Mouse (Mus musculus): ENCODE data around the gene Map1s.
A peak's percentile ranks its signal among the peaks of the same experiment; 100 is the strongest.

The Map1s gene

GRCm38 (mm10) chr8:70905831-70906736 lies at the start of gene Map1s:
TSS of gene Map1s (plus strand) at chr8:70905932.
- peak; percentile 63 to 79 for DNase-seq (ENCODE audit: low spot score in 2 of 2)

DNA sequence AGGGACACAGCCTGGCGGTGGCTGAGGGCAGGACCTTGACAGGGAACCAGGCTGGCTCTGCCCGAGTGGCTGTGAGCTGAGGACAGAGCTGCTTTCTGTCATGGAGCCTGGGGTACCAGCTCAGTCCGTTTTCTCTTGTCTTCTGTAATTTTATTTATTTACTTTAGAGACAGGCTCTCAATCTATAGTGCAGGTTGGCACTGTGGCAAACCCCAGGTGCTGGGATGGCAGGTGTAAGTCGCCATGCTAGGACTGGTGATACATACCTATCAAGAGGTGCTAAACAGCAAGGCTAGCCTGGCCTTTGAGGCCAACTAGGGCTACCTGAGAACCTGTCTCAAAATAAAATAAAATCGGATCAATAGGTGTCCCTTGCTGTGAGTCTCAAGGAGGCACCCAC lies 49.7 kb upstream of the Map1s start:
- no peak for DNase-seq (ENCODE audit: low spot score in 2 of 2)

- no peak for DNase-seq (ENCODE audit: low spot score in 2 of 2)
These were observed 49.1 kb upstream of the Map1s start for GRCm38 (mm10) chr8:70856541-70857197.

DNA sequence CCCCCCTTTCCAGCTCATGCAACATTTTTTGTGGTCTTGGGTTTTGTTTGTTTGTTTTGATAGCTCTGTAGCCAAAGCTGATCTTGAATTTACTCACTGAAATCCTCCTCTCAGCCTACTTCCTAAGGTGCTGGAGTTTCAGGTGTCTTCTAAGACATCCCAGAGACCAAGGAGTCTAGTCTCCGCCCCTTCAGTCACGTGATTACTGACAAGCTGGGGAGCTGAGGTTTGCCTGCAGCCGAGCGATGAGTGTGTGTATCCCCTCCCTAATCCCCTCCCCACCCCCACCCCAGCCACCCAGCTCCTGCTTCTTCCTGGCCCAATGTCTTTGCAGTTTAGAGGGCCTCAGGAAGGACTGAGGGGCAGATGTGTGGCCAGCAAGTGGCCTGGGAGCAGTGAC lies 48.2 kb upstream of the Map1s start:
- DNase-seq (ENCODE audit: low spot score in 2 of 2): no peak

DNA sequence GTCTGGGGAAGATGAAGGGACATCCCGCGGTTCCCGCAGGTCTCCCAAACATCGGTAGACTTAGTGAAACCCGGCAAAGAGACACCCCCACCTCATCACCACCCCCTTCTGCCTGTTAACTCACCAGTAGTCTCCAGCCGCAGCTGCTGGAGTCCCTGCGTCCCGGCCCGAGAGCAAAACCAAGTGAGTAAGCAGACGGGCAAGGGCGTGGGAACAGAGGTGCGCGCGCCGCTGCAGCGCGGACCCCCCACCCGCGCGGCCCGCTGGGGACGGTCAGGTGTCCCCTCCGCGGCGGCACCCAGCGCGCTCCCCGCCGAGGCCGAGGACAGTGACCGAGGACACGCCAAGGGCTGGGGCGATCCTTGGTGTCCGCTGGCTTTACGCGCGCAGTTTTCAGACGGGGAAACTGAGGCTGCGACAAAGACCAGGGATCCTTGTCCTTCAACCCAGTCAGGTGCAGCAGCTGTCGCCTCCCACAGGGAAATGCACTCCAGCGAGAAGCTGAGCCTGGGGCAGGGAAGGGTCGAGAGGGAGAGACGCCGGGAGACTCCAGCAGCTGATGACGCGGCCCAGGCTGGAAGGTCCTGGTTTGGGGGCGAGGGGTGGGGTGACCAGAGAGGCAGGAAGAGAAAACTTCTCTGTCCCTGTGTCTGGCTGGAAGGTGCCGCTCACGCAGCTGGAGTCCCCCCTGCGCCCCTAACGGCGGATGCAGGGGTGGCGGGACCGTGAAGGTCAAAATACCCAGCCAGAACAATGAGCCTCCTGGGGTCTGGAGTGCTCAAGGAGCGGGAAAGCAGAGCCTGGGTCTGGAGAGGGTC lies 42.7 kb upstream of the Map1s start, which contains the start of gene Kcnn1:
Gene Kcnn1 (minus strand): TSS at position 435 of the 818 bp plus-strand sequence.
- DNase-seq (ENCODE audit: low spot score in 2 of 2): no peak

DNA sequence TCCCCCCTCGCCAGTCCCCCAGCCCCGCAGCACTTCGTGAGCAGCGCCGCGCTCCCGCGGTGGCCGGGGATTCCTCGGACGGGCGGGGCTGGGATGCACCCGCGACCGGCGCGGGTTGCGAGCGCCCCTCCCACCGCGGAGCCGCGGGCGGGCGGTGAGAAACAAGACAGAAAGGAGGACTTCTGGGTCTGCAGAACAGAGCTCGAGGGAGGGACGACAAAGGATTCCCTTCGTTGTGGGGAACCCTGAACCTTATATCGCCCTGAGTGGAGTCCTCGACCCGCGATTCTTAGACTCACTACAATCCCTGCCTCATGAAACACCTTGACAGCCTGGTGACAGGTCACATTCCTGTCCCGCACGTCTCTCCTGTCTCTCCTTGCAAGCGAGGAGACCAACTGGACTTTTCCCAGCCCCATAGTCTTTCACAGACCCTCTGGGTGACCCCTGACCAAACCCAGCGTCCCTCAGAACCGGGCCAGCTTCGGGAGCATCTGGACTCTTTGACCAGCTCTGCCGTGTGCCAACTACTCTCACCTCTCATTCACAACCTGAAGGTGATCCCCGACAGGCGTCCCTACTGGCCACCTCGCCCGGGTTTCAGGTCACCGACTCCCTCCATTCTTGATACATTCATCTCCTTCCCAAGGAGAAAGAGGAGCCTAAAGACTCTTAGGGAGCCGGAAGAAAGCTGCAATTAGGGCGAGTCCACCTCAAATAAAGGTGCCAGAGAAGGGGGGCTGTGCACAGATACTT lies 41.6 kb upstream of the Map1s start:
- no peak for DNase-seq (ENCODE audit: low spot score in 2 of 2)

GRCm38 (mm10) chr8:70864712-70865221 lies 41.0 kb upstream of the Map1s start:
- no peak for DNase-seq (ENCODE audit: low spot score in 2 of 2)

GRCm38 (mm10) chr8:70865350-70866000 lies 40.3 kb upstream of the Map1s start:
- peak; percentile 100 for DNase-seq (ENCODE audit: low spot score in 2 of 2)

- DNase-seq (ENCODE audit: low spot score in 2 of 2): no peak
These were observed 39.7 kb upstream of the Map1s start for GRCm38 (mm10) chr8:70866001-70866520.

DNA sequence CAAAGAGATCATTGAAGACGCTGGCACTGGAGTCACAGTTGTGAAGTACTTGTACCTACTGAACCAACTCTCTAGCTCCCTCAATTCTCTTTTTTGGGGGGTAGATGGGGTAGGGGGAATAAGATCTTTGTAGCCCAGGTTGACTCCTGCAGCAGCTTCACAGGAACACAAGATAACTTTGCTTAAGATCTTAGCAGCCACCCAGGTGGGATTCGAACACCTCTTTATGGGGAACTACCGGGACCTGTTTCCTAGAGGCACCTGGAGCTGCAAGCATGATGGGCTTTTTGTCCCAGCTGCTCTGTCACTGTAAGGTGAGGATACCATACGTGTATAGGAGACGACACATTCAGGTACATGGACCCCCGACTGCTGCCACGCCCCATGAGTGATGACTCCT lies 39.2 kb upstream of the Map1s start:
- no peak for DNase-seq (ENCODE audit: low spot score in 2 of 2)

- DNase-seq (ENCODE audit: low spot score in 2 of 2): peak; percentile 57 to 62
These were observed 37.1 kb upstream of the Map1s start for GRCm38 (mm10) chr8:70868559-70869198.

GRCm38 (mm10) chr8:70869199-70869571 lies 36.5 kb upstream of the Map1s start:
- no peak for DNase-seq (ENCODE audit: low spot score in 2 of 2)

DNA sequence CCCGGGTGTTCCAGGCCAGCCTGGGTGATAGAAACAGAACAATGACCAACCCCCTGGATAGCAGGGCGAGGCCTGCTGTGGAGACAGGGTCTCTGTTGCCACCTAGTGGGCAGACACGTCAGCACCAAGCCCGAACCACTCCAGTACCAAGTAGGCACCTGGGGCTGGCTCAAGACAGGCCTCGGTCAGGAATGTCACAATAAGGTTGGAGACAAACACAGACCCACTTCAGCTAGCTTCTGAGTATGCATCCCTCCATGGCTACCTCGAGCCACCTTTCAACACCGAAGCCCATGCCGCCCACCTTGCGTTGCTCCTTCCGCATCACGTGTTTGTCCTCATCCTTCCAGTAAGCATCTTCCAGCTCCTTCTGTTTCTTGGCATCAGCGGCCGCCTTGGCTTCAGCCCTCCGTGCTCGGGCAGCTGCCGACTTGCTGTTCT lies 36.1 kb upstream of the Map1s start:
- DNase-seq (ENCODE audit: low spot score in 2 of 2): peak; percentile 72 to 81

GRCm38 (mm10) chr8:70871195-70871807 lies 34.4 kb upstream of the Map1s start:
- no peak for DNase-seq (ENCODE audit: low spot score in 2 of 2)

GRCm38 (mm10) chr8:70872643-70873363 lies 32.9 kb upstream of the Map1s start:
- no peak for DNase-seq (ENCODE audit: low spot score in 2 of 2)

- DNase-seq (ENCODE audit: low spot score in 2 of 2): peak; percentile 95 to 96
These were observed 32.3 kb upstream of the Map1s start, which contains the start of gene Ccdc124 for GRCm38 (mm10) chr8:70873364-70873985. TSS of gene Ccdc124 (minus strand) at chr8:70873935.

- DNase-seq (ENCODE audit: low spot score in 2 of 2): no peak
These were observed 31.3 kb upstream of the Map1s start for GRCm38 (mm10) chr8:70874441-70874840.

GRCm38 (mm10) chr8:70876382-70876781 lies 29.4 kb upstream of the Map1s start:
- DNase-seq (ENCODE audit: low spot score in 2 of 2): no peak
